Mouse (Mus musculus): ENCODE measurements at regions not wholly inside any gene's neighbourhood (a gene's known extent, or its start where the extent isn't known, plus 50 kb on each side); places are given as distances from the start of the nearest gene placed in this dataset.
"Not testable (repeated sequence)": the region's sequence is repeated elsewhere in the genome, so short reads cannot be mapped to it uniquely, and the experiment has no call there.

- intact Hi-C loops (cut with DNase I), result no loop called here
- no peak for DNase-seq (ENCODE audit: low spot score in 2 of 2)
Measured at GRCm38 (mm10) chr11:24293860-24294531, 216.1 kb downstream of the Bcl11a start.

DNA sequence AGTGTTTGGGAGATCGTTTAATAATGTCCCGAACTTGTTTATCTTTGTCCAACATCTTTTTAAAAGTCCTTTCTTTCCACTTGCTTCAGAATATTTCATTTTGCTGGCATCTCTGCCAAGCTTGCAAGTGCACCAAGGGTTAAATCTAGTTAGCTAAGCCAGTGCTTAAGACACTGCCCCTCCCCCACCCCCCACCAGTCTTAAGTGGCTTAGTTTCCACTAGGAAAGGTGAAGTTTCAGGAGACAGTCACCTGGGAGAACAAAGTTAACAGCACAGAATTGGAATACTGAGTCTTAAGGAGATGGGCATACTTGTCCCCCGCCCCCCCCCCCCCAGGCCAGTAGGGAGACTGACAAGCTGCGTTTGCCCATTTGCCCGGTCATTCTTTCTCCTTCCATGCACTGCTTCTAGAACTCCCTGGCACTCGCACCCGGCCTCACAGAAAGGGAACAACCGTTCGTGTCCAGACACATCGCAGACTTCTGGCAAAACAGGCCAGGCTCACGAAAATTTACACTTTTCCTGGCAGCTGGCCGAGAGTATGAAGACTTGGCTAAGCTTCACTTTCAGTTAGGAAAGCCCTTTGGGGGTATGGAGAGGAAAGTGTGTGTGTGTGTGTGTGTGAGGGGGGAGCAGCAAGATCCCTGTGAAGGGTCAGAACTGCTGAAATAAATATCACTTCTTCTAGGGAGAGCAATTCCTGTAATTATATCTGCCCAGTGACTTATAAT is 219.2 kb downstream of the Bcl11a start:
- intact Hi-C loops (cut with DNase I), result no loop called here
- DNase-seq (ENCODE audit: low spot score in 2 of 2), result no peak

- intact Hi-C loops (cut with DNase I), result no loop called here
Measured at GRCm38 (mm10) chr11:24297763-24298162, 219.9 kb downstream of the Bcl11a start.

GRCm38 (mm10) chr11:24300351-24300750 is 222.5 kb downstream of the Bcl11a start:
- intact Hi-C loops (cut with DNase I), result no loop called here
- no peak for DNase-seq (ENCODE audit: low spot score in 2 of 2)

More at GRCm38 (mm10) chr11:24297763-24298162, 219.9 kb downstream of the Bcl11a start:
- DNase-seq (ENCODE audit: low spot score in 2 of 2), result no peak

DNA sequence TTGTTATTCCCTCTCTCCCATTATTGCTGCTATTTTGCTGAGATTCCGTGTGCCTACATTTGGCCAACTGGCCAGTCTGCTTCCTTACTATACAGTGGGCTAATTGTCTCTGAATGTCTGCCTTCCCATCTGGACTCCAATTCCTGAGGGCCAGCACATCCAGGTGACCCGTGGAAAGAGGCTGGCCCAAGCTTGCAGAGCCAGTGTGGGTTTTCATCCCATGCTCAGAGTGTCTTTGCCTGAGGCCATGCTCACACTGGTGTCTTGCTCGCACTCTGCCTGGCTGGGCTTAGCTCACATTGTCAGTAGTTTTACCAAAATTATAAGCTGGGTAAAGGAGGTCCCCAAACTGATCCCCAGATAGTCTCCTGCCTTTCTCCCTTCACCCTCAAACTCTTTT is 223.3 kb downstream of the Bcl11a start:
- intact Hi-C loops (cut with DNase I), result no loop called here
- DNase-seq (ENCODE audit: low spot score in 2 of 2), result no peak

GRCm38 (mm10) chr11:24305145-24305553 is 227.3 kb downstream of the Bcl11a start:
- peak in 1 of 2 experiments; percentile 17 for DNase-seq (ENCODE audit: low spot score in 2 of 2)
- intact Hi-C loops (cut with DNase I), result no loop called here

DNA sequence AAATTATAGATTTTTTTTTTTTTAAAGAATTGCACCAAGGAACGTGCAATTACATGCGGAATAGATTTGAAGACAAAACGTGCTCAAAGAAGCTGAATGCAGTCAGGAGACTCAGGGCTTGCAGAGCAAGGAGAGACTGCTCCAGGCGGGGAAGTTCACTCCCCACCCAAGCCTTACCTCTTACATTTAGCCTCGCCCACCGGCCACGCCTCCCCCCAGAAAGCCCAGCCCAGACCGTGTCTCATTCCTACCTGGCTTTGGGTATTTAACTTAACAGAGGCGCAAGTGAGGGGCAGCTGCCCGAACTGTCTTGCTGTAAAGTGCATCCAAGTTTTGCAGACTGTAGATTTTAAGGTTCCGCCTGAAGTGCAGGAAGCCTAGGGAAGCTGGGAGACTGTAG is 227.8 kb downstream of the Bcl11a start:
- intact Hi-C loops (cut with DNase I), result no loop called here
- no peak for DNase-seq (ENCODE audit: low spot score in 2 of 2)

DNA sequence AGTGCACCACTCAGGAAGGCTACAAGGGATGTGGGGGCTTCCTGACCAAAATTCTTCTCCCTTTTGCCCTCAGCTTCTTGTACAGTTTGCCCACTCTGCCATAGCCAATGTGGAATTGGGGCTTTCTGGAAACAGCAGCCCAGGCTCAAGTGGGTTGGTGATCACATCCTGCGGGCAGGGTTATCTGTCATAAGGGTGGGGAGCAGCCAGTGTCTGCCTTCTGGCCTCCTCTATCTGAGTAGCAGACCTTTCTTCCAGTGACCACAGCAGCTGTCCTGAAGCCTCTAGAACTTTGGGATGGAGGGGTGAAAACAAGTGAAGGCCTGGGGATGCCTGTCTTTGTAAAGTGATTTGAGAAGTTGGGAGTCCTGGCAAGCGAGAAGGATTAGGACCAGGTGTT is 228.2 kb downstream of the Bcl11a start:
- DNase-seq (ENCODE audit: low spot score in 2 of 2), result no peak
- intact Hi-C loops (cut with DNase I), result no loop called here

GRCm38 (mm10) chr11:24307601-24308252 is 229.9 kb downstream of the Bcl11a start:
- no peak for DNase-seq (ENCODE audit: low spot score in 2 of 2)

DNA sequence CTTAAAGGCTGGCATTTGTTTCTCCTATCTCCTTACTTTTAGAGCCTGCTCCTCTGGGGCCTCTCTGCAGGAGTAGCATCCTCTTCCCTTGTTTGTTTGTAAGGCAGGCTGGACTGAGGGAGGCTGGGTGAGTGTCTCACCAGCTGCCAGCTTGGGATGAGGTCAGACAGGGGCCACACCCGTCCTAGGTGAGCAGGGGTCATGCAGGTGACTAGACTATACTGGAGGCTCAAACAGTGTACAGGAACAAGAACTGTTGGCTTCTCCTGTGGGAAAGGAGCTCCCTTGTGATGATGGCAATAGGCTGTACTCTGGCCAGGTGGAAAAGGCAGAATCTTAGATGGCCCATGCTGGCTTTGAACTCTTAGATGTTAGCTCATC is 230.4 kb downstream of the Bcl11a start:
- no peak for DNase-seq (ENCODE audit: low spot score in 2 of 2)
- intact Hi-C loops (cut with DNase I), result no loop called here

More at GRCm38 (mm10) chr11:24307601-24308252, 229.9 kb downstream of the Bcl11a start:
- intact Hi-C loops (cut with DNase I), result no loop called here

- intact Hi-C loops (cut with DNase I), result no loop called here
Measured at GRCm38 (mm10) chr11:24314046-24314445, 236.2 kb downstream of the Bcl11a start.

GRCm38 (mm10) chr11:24315582-24315981 is 237.7 kb downstream of the Bcl11a start:
- DNase-seq (ENCODE audit: low spot score in 2 of 2), result no peak
- intact Hi-C loops (cut with DNase I), result no loop called here

More at GRCm38 (mm10) chr11:24314046-24314445, 236.2 kb downstream of the Bcl11a start:
- DNase-seq (ENCODE audit: low spot score in 2 of 2), result no peak

DNA sequence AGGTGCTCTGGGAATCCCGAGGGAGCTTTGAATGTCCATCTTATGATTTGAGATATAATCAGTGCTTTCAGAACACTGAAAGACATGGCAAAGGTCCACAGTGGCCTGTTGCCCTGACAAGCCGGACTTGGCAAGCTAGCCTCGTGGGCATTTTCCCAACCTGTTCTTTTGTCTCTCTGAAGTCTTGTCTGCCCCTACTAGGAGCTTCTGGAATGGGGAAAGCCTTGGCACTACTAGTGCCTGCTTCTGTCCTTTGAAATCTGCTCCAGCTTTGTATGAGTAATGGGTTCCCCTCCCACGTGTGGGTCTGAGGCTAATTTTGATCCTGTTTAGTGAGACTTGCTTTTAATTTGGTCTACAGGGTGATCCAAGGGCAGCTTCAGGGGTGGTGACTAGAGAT is 238.3 kb downstream of the Bcl11a start:
- DNase-seq (ENCODE audit: low spot score in 2 of 2), result peak in 1 of 2 experiments; percentile 51
- intact Hi-C loops (cut with DNase I), result no loop called here

- intact Hi-C loops (cut with DNase I), result no loop called here
- DNase-seq (ENCODE audit: low spot score in 2 of 2), result no peak
Measured at GRCm38 (mm10) chr11:24317989-24318735, 240.3 kb downstream of the Bcl11a start.

DNA sequence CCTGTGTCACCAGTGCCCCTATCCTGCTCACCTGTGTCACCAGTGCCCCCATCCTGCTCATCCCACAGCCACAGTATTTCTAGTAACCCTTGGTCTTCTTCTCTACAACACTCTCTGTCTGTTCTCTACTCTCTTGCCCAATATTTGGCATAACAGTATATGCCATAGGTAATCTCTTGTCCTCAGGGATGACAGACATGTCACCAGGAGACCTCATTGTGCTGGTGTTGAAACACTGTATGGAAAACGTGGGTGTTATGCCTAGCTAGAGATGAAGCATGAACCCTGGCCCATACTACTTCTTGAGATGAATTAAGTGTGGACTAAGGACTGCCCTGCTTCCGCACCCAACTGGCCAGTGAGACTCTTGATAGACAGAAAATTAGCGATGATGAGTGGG is 241.4 kb downstream of the Bcl11a start:
- intact Hi-C loops (cut with DNase I), result no loop called here
- DNase-seq (ENCODE audit: low spot score in 2 of 2), result no peak

- DNase-seq (ENCODE audit: low spot score in 2 of 2); intact Hi-C loops (cut with DNase I): not testable (repeated sequence)
Measured at GRCm38 (mm10) chr11:24322412-24322811, 244.6 kb downstream of the Bcl11a start.

GRCm38 (mm10) chr11:24328481-24328880 is 250.6 kb downstream of the Bcl11a start:
- intact Hi-C loops (cut with DNase I), result no loop called here
- DNase-seq (ENCODE audit: low spot score in 2 of 2), result no peak

DNA sequence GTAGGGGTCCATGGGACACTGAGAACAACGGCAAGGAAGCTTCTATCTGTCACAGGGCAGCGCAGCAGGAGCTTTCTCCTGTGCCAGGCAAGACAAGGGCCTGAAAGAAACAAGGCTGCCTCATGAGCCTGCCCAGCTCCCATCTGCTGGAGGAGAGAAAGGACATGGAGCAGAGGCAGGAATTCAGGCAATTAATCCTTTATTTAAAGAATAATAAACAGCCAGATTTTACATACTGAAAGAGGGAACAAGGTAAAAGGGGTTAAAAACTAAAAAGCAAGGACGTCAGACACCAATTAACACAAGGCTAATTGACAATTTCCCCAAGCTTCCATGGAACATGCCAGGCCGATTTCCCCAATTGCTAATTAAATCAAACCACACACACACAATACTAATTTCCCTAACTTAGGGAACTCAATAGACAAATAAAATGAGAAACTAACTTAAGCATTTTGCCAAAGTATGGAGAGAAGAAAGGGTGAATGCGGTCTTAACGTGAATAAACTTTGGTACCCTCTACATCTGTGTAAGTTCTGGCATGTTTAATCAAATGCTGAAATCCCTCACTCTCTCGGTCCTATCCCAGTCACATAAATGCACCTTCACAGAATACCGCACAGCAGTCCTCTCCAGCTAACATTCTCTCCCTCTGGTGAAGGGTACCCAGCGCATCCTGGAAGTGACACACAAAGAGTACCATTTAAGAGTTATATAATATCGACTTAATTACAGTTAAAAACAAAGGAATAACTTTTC is 252.7 kb downstream of the Bcl11a start:
- no peak for DNase-seq (ENCODE audit: low spot score in 2 of 2)
- intact Hi-C loops (cut with DNase I), result no loop called here

DNA sequence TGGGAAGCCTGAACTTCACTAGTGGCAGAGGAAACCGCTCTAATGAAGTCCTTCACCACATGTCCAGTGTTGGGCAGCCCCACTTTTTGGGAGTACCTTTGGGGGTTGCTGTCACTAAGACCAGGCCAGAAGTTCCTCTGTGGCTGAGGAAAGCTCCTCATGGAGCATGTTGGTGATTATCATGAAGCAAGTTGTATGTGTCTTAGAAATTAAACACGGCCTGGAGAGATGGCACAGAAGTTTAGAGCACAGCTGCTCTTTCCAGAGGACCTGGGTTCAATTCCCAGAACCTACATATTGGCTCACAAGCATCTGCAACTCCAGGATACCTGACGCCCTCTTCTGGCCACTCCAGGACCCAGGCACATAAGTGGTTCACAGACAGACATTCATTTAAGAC is 254.4 kb downstream of the Bcl11a start:
- no peak for DNase-seq (ENCODE audit: low spot score in 2 of 2)
- intact Hi-C loops (cut with DNase I), result no loop called here
